Mouse (Mus musculus) stomach, embryonic 16.5 days (tissue): Measurements from ENCODE around the gene Nme9. TPM values are rescaled to one million over a fixed set of nuclear protein-coding genes. Genes with fewer than 3 reads are reported as not detected.

Experiments used
- ATAC-seq: fragments of 200-750 bp; cut with Nextera tagmentation; 2 replicates; pipeline ENCODE4 v1.8.0; 2017; ENCODE audit warnings: moderate number of reproducible peaks, moderate TSS enrichment; ENCODE audit not compliant: insufficient read depth, low FRiP score
- H3K27ac ChIP-seq: fragments of 300-500 bp; sonication (generic); 2 replicates; pipeline ENCODE4 v1.5.1; 2014; ENCODE audit warnings: low read length
- H3K27me3 ChIP-seq: fragments of 300-500 bp; sonication (generic); 2 replicates; pipeline ENCODE4 v1.6.1; 2014; ENCODE audit warnings: low read length, control low read depth, mixed read lengths; ENCODE audit not compliant: control insufficient read depth, insufficient read depth
- H3K36me3 ChIP-seq: fragments of 300-500 bp; sonication (generic); 2 replicates; pipeline ENCODE4 v1.6.1; 2014; ENCODE audit warnings: low read length; ENCODE audit not compliant: control insufficient read depth, insufficient read depth
- H3K4me1 ChIP-seq: fragments of 300-500 bp; sonication (generic); 2 replicates; pipeline ENCODE4 v1.6.1; 2014; ENCODE audit warnings: low read length, control low read depth, mixed read lengths; ENCODE audit not compliant: control insufficient read depth, insufficient read depth
- H3K4me2 ChIP-seq: fragments of 300-500 bp; sonication (generic); 2 replicates; pipeline ENCODE4 v1.6.1; 2014; ENCODE audit warnings: low read depth, low read length, mixed read lengths
- H3K4me3 ChIP-seq: fragments of 300-500 bp; sonication (generic); replicated peaks from 2 replicates; pipeline ENCODE4 v1.5.1; 2014; ENCODE audit warnings: mild to moderate bottlenecking, low read length
- H3K9ac ChIP-seq: fragments of 300-500 bp; sonication (generic); 2 replicates; pipeline ENCODE4 v1.6.1; 2014; ENCODE audit warnings: low read length
- H3K9me3 ChIP-seq: fragments of 300-500 bp; sonication (generic); replicated peaks from 2 replicates; pipeline ENCODE4 v1.6.1; 2016; ENCODE audit warnings: low read length, control low read depth; ENCODE audit not compliant: control insufficient read depth
- WGBS: fragments of 180-500 bp; shearing (Covaris S2); extraction: QIAGEN DNeasy Blood & Tissue Kit; methylation state at CpG from one replicate; pipeline ENCODE4 v1.1.7; 2014; 5-methylcytosine and 5-hydroxymethylcytosine counted together
- polyA plus RNA-seq: library from polyadenylated mRNA; unstranded; fragments of >200 nt; fragmentation: Nextera tagmentation; extraction: Ambion mirVana; gene quantifications from 2 replicates; pipeline ENCODE4 v1.2.1, GENCODE M21; 2015

The Nme9 gene
- polyA plus RNA-seq = 0.27 and 0.32 TPM in 2 replicates

DNA sequence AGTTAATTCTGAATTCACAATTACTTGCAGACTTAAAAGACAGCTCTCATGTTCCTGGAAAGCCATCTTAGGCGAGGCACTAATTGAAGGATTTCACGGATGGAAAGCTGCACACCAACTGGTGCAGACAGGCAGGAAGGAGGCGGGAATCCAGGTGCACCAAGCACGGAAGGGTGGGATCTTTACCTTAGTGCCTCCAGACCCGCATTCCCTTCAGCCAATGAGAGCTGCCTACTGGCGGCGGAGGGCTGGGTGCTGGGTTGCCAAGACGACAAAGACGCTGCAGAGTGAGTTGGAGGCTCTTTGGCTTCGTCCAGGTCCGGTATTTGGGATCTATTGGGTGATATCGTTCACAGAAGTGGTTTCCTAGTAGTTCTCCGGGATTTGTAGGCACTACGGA is at the start of gene Nme9:
Gene Nme9 (plus strand): TSS at position 315 of the 400 bp plus-strand sequence.
- H3K4me2 ChIP-seq = peak within 1 kb of the TSS; percentile 28
- no peaks in the 10 kb centered on the region for H3K9me3 ChIP-seq
- ATAC-seq = no peak; the same call in 1 of the 2 replicates
- no peaks in the 10 kb centered on the region for H3K36me3 ChIP-seq
- H3K4me1 ChIP-seq = peaks cover 4% of the 10 kb centered on the region; the same call in 1 of the 2 replicates
- no peak within 1 kb of the TSS for H3K27ac ChIP-seq
- H3K9ac ChIP-seq = peak within 1 kb of the TSS; percentile 4; the same call in 1 of the 2 replicates
- WGBS = 7% methylated on average over 14 of the region's 14 CpGs
- no peak within 1 kb of the TSS for H3K4me3 ChIP-seq
- no peaks in the 10 kb centered on the region; the same call in 1 of the 2 replicates for H3K27me3 ChIP-seq

DNA sequence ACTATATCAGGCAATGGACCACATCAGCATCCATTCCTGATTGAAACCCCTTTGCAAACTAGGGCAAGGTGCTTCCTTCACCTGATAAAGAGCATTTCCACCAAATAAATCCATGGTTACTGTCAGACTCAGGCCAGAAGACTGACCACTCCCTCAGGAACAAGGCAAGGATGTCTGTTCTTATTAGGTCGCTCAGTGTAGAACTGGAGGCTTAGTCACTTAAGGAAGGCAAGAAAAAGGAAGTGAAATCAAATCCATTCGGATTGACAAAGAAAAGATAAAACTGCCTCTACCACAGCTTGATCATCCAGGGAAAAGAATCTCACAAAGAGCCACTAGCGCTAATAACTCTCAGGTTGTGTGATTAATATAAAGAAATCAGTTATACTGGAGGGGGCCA is 42.0 kb upstream of the Nme9 start:
- H3K36me3 ChIP-seq = no peaks in the 10 kb centered on the region
- WGBS = 70% methylated on average over 3 of the region's 3 CpGs
- H3K9me3 ChIP-seq = no peaks in the 10 kb centered on the region
- no peaks in the 10 kb centered on the region for H3K27me3 ChIP-seq
- H3K9ac ChIP-seq = no peak overlapping the region
- no peak overlapping the region for H3K4me3 ChIP-seq
- no peak overlapping the region for H3K27ac ChIP-seq
- no peak overlapping the region for H3K4me2 ChIP-seq
- ATAC-seq = no peak
- no peaks in the 10 kb centered on the region for H3K4me1 ChIP-seq

- Histone ChIP-seq H3K9ac (no peak overlapping the region), H3K27me3 (no peaks in the 10 kb centered on the region), H3K27ac (no peak overlapping the region), H3K36me3 (no peaks in the 10 kb centered on the region), H3K4me2 (no peak overlapping the region), H3K9me3 (no peaks in the 10 kb centered on the region), H3K4me1 (0 out of 2 replicates have a peak, but pooled peaks cover 5% of the 10 kb centered on the region), H3K4me3 (no peak overlapping the region)
- ATAC-seq = no peak
- WGBS = 89% methylated on average over 5 of the region's 5 CpGs
These were observed 40.2 kb upstream of the Nme9 start for GRCm38 (mm10) chr9:99411093-99411492.

DNA sequence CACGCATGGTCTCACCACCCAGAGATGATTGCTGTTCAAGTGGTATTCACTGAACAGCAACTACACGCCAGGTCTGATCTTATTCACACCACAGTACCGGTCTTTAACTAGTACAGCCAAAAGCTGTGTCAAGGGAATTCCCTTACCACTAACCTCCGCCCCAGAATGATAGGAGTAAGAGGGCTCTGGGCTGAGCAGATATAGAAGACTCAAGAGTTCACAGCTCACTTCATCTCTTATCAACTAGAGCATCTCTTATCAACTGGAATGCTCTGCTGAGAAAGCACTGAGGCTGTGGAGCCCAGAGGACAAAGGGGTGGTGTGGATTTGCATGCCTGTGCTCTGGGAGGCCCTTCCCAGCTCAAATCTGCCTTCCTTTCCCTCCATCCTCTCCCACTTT is 39.5 kb upstream of the Nme9 start:
- no peaks in the 10 kb centered on the region for H3K27me3 ChIP-seq
- no peak overlapping the region for H3K27ac ChIP-seq
- no peak overlapping the region for H3K4me2 ChIP-seq
- no peak overlapping the region for H3K4me3 ChIP-seq
- ATAC-seq = no peak
- no peak overlapping the region for H3K9ac ChIP-seq
- H3K4me1 ChIP-seq = 0 out of 2 replicates have a peak, but pooled peaks cover 5% of the 10 kb centered on the region
- H3K36me3 ChIP-seq = no peaks in the 10 kb centered on the region
- 91% methylated on average over 4 of the region's 4 CpGs for WGBS
- no peaks in the 10 kb centered on the region for H3K9me3 ChIP-seq

- no peak overlapping the region for H3K27ac ChIP-seq
- WGBS = 82% methylated on average over 3 of the region's 3 CpGs
- no peak for ATAC-seq
These were observed 34.5 kb upstream of the Nme9 start for GRCm38 (mm10) chr9:99416809-99417208.

DNA sequence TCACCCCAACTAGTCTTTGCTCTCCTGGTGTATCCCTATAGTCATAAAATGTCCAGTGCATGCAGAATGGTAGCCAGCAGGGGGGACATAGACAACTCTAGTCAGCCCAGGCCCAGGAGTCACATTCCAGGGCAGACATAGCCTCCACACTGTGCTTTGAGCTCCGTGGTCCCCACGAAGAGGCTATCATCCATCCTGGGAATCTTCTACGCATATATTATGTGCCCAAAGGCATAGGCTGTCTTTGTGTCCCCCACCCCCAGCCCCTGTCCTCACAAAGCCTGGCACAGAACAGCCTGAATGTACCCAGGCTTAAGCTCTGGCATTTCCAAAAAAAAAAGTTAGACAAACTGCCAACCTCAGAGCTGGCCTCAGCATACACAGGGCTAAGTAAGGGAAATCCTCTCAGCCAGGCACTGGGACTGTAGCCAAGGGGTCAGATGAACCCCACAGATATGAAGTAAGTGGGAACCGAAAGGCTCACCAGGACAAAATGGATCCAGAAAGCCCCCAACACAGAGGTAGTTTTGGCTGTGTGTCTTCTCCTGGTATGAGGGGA is 33.9 kb upstream of the Nme9 start:
- H3K9ac ChIP-seq = no peak overlapping the region
- no peak overlapping the region for H3K4me3 ChIP-seq
- 55% methylated on average over 4 of the region's 4 CpGs for WGBS
- no peaks in the 10 kb centered on the region for H3K36me3 ChIP-seq
- peaks cover 9% of the 10 kb centered on the region; the same call in 1 of the 2 replicates for H3K4me1 ChIP-seq
- 0 out of 2 replicates have a peak, but pooled peaks have one; percentile 25 for ATAC-seq
- no peaks in the 10 kb centered on the region for H3K27me3 ChIP-seq
- H3K9me3 ChIP-seq = no peaks in the 10 kb centered on the region
- H3K4me2 ChIP-seq = no peak overlapping the region
- no peak overlapping the region for H3K27ac ChIP-seq

More at GRCm38 (mm10) chr9:99416809-99417208, 34.5 kb upstream of the Nme9 start:
- Histone ChIP-seq H3K4me2 (no peak overlapping the region), H3K9ac (no peak overlapping the region), H3K9me3 (no peaks in the 10 kb centered on the region), H3K27me3 (no peaks in the 10 kb centered on the region), H3K4me1 (peaks cover 9% of the 10 kb centered on the region; the same call in 1 of the 2 replicates), H3K36me3 (no peaks in the 10 kb centered on the region), H3K4me3 (no peak overlapping the region)

- no peak overlapping the region for H3K4me3 ChIP-seq
- 69% methylated on average over 5 of the region's 5 CpGs for WGBS
- H3K9ac ChIP-seq = no peak overlapping the region
- no peaks in the 10 kb centered on the region for H3K9me3 ChIP-seq
- no peaks in the 10 kb centered on the region for H3K36me3 ChIP-seq
- peaks cover 9% of the 10 kb centered on the region; the same call in 1 of the 2 replicates for H3K4me1 ChIP-seq
- H3K27me3 ChIP-seq = no peaks in the 10 kb centered on the region
- no peak overlapping the region for H3K4me2 ChIP-seq
- H3K27ac ChIP-seq = no peak overlapping the region
- ATAC-seq = no peak
These were observed 32.9 kb upstream of the Nme9 start for GRCm38 (mm10) chr9:99418377-99418776.

GRCm38 (mm10) chr9:99419951-99420701 is 31.1 kb upstream of the Nme9 start:
- Histone ChIP-seq H3K9ac (no peak overlapping the region), H3K4me2 (no peak overlapping the region), H3K27me3 (no peaks in the 10 kb centered on the region), H3K9me3 (no peaks in the 10 kb centered on the region), H3K4me1 (peaks cover 4% of the 10 kb centered on the region; the same call in 1 of the 2 replicates), H3K4me3 (no peak overlapping the region), H3K36me3 (no peaks in the 10 kb centered on the region), H3K27ac (no peak overlapping the region)
- ATAC-seq = no peak
- 77% methylated on average over 8 of the region's 8 CpGs for WGBS

DNA sequence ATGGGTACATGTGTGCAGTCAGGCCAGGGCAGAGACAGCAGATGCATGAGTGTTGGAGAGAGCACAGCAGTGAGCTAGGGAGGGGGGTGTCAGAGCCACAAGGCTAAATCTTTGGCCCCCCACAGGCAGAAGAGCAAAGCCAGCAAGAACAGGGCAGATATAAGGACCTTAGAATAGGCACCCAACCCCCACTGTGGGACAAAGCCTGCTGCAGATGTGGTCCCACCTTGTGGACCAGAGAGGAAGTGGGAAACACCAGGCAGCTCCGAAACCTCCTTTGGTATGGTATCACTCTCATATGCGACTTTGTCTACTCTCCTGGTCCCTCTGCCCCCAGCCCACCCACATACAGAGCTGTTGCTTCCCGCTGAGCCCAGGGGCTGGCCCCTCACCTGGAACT is 29.4 kb upstream of the Nme9 start:
- Histone ChIP-seq H3K9ac (no peak overlapping the region), H3K36me3 (no peaks in the 10 kb centered on the region), H3K4me3 (no peak overlapping the region), H3K9me3 (no peaks in the 10 kb centered on the region), H3K4me1 (peaks cover 4% of the 10 kb centered on the region; the same call in 1 of the 2 replicates), H3K27ac (no peak overlapping the region), H3K27me3 (no peaks in the 10 kb centered on the region), H3K4me2 (no peak overlapping the region)
- no peak; the same call in 1 of the 2 replicates for ATAC-seq
- 81% methylated on average over 3 of the region's 3 CpGs for WGBS
